Mouse (Mus musculus) frontal cortex, postnatal 14 days (tissue): ENCODE measurements around the gene Intu.

Source experiments
- DNase-seq, 2 experiments: peaks; one replicate each; pipeline ENCODE4 v3.0.0; 2022; ENCODE audit warnings: low spot score in 2 of 2

The Intu gene

DNA sequence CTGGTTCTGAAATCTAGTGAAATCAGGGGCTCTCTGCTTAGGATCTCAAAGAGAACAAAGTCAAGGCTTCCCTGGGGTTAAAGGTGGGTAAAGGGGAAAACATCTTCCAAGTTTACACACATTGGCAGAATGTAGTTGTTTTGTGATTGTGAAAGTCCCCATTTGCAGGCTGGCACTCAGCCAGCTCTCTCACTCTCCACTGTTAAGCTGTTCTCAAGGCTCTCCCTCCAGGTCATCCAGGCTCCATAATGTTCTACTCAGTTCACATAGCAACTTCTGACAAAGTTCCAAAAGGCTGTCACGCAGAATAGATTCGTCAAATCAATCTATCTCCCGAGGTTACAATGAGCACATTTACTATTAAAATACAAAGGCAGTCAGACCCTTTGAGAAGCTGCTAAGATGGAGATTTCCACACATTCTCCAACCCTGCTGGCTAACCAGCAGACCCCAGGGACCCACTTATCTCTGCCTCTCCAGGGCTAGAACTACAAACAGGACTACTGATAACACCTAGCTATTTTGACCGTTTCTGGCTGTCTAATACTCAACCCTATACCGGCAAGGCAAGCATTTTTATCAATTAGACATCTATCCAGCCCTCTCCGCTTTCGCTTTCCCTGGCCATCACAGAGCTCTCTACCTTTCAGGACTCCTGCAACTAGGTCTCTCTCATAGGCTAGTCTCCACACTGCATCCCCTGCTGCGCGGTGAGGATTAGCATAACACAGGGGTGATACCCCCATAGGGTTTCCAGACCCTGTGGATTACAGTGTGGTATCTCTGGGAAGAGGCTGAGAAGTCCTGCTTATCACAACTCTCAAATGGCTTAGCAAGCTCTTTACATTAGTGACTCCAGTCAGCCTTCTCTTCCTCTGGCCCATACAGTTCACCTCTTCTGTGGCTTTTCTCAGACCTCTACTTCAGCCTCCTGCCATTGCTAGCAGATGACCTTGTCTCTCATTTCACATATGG lies 2.8 kb upstream of the Intu start:
- no peak for DNase-seq

DNA sequence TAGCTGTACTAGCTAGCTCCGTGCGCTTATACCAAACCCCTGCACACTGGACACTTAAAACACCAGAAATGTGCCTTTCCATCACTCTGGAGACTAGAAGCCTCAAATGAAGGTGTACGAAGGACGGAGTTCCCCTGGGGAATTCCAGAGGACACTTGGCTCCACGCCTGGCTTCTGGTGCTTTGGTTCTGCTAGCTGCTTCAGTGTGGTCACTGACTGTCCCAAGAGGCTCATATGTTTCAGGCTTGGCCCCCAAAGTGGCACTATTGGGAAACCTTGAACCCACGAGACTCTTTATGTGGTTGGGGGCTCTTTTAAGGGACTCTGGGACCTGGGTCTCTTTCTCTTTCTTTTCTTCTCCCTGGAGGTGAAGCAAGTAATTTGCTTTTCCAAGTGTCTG lies 2.1 kb upstream of the Intu start:
- no peak for DNase-seq

DNA sequence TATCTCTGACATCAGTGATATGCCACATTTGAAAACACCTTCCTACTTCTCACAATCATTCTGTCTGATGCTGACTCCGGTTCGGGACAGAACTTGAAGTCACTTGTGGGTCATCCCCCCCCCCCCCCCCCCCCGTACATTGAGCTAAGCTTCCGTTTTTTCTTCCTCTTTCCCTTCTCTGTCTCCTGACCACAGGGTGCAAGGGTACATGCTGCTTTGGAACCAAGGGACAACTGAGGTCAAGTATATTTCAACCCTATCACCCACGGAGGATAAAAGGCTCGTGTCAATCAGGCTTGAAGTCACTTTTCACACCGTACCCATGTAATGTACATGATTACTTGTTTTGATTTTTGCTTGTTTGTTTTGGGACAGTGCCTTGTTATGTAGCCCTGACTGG lies 241 bp upstream of the Intu start:
- DNase-seq = no peak

DNA sequence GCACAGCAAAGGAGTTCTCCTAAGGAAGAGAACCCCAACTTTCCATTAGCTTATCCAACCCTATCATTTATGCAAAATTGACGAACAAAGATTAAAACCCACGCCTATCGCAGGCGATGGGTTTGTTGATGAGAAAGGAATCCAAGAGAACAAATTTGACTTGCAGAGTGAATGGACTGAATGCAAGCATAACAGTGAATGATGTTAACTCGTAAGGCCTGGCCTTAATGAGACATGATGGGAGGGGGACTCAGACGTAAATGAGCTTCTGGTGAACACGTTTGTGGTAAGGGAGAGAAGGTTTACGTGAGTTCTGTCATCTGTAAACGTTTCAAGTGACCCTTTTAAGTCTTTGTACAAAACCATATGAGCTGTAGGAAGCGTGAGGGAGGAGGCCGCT lies 1.2 kb downstream of the Intu start:
- DNase-seq = no peak

DNA sequence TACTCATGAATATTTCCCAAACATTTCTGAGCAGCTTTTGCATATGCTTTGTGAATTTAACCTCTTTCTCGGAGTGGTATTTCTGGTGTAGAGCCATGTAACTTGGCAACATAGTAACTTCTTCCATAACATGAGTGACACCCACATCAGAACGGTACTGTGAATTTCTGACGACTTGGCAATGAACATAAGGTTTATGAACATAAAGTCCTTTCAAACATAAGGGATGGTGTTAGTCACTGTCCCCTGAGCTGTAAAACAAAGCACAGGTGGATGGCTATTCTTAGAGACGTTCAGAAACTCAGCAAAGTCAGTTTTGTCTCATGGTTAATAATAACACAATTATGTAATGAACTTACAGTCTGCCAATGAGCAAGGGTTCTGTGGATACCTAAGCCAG lies 3.1 kb downstream of the Intu start:
- no peak for DNase-seq

DNA sequence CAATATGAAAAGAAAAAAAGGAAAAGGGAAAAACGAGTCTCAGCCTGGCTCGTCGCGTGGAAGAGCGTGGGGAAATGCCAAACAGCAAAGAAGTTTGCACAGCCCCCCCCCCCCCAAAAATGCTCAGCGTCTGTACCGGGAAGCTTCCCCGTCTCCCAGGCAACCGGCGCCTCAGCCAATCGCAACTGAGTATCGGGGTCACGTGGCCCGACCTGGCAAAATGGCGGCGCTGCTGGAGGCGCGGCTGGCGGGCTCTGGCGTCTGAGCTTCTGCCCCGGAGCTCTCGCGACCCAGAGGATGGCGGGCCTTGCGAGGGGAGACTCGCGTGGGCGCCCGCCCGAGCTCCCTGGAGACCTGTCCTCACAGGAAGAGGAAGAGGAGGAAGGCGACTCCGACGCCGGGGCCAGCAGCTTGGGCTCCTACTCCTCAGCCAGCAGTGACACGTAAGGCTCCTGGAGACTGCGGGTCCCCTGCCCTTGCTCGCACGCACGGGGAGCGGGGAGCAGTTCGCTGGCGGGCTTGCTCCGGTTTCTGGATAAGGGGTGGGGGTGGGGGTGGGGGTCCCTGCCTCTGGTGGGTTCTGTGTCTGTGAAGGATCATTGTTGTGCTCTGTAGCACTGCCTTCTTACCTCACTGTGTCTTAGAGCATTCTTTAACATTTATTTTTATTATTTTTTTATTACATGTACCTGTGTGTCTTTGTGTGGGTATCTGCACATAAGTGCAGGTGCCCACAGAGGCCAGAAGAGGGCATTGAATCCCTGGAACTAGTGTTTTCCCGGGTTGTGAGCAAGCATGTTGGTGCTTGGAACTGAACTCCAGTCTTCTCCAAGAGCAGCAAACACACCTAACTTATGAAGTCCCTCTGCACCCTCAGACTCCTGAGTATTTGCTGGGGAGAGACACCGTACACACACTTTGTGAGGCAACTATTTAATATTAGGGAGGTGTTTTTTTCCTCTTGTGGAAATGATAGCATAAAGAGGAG lies 9.8 kb downstream of the Intu start:
- DNase-seq = peak; percentile 70 to 87

DNA sequence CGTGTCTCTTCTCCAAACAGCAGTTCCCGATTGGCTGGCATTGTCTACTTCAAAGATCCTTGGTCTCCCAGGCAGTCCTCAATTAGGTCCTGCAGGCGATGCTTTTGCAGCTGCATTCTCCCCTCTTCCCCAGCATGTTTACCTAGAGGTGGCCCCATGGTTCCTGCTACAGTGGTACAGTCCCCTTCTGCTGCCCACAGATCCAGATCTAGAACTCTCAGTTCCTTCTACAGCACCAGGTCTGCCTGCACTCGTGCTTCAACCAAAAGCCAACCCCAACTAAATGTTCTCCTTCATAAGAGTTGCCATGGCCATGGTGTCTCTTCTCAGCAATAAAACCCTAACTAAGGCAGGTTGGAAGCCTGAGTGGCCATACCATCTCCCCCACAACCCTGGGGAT lies 15.5 kb downstream of the Intu start:
- DNase-seq = no peak

DNA sequence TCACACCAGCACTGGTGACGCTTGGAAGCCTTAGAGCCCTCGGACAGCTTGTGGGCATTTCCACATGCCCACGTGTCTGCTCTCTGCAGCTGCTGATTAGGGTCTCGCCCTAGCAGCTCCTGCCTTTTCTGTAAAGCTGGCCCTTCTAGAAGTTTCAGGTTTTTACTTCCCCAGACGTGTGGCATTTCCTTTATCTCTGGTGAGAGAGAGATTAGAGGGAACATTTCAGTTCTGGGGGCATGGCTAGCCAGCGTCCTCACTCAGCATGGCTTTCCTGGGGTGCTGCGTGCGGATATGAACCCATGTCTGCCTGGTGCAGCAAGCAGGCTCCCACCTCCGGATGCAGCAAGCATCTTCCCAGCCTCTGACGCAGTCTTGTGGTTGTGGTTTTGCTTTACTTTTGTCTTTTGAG lies 121.9 kb downstream of the Intu start:
- DNase-seq = no peak

DNA sequence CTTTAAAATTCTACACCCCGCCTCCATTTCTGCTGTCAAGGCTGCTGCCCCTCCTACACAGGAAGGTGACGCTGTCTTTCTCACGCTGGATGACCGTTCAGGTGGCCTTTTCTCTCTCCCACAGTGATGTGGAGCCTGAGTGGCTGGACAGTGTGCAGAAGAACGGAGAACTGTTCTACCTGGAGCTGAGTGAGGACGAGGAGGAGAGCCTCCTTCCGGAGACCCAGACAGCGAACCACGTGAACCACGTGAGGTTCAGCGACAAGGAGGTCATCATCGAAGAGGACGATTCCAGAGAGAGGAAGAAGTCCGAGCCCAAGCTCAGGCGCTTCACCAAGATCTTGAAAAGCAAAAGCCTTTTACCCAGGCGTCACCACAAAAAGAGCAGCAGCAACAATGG lies 122.5 kb downstream of the Intu start:
- DNase-seq = no peak

DNA sequence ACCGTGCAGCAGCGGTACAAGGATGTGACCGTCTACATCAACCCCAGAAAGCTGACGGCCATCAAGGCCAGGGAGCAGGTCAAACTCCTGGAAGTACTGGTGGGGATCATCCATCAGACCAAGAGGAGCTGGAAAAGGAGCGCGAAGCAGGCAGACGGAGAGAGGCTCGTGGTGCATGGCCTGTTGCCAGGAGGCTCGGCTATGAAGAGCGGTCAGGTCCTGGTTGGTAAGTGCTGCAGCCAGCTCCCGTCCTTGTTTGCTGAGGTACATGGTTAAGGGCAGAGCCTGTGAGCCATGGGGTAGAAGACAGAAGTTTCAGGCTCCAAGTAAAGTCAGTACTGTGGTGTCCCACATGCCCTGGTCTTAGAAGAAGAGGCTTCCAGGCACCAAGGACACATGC lies 122.9 kb downstream of the Intu start:
- no peak for DNase-seq

DNA sequence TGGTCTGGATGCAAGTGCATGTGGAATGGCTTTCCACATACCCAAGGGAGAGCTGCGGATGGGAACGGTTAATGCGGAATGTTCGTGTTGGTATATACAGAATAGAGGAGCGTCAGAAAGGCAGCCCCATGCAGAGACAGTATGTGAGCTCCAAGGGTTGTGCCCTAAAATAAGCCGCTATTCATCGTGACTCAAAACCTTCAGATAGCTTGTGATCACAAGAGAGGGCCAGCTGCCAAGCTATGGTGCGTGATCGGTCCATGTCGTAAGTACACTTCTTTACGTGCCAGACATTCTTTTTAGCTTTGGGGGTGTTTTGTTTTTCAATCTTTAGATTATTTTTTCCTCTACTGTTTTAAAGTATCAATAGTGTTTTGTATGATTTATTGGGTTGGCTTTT lies 124.5 kb downstream of the Intu start:
- DNase-seq = no peak

DNA sequence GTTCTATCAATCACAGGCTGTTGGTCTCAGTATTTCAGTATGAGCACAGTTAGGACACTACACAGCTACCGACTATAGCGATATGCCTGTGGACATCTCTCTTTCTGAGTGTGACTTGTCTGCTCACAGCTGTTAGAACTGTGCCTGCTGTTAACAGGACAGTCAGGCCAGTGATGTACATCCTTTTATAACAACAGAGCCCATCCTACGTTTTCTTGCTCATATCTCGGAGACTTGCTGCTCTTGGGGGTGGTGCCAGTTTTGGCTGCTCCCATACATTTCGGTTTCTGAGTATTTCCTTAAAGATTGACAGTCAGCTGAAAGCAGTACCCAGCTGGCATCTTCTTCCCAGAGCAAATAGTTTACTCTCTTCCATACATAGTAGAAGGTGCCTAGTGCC lies 125.3 kb downstream of the Intu start:
- DNase-seq = no peak

DNA sequence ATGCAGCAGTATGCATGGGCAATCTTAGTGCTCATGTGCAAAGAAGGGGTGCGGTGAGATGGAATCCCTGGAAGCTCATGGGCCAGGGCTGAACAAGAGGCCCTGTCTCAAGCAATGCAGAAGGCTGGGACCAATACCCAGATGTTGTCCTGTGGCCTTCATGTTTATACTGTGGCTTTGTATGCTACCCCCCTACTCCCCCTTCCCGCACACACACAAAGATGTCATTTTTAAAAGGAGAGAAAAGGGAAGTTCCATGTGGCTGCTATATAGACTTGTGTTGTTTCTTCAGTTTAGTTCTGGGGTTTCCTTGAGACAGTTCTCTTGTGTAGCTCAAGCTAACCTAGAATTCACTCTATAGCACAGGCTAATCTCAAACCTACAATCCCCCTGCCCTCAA lies 129.1 kb downstream of the Intu start:
- DNase-seq = no peak

DNA sequence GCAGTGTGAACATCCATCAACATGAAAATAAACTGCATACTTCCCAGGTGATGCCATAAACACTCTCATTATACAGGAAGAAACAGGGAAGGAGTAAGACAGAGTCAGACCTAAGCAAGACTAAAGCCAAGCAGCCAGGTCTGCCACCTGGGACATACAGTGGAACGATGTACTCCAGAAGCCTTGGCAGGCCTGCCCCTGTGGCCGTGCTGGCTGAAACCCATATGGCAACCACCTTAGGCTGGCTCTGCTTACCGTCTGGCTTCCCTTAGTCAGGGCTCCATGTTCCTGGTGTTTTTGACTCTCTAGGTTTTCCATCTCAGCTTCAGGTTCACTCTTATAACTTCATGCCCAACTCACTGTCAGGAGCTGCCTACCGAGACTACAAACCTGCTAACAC lies 135.0 kb downstream of the Intu start:
- DNase-seq = no peak

DNA sequence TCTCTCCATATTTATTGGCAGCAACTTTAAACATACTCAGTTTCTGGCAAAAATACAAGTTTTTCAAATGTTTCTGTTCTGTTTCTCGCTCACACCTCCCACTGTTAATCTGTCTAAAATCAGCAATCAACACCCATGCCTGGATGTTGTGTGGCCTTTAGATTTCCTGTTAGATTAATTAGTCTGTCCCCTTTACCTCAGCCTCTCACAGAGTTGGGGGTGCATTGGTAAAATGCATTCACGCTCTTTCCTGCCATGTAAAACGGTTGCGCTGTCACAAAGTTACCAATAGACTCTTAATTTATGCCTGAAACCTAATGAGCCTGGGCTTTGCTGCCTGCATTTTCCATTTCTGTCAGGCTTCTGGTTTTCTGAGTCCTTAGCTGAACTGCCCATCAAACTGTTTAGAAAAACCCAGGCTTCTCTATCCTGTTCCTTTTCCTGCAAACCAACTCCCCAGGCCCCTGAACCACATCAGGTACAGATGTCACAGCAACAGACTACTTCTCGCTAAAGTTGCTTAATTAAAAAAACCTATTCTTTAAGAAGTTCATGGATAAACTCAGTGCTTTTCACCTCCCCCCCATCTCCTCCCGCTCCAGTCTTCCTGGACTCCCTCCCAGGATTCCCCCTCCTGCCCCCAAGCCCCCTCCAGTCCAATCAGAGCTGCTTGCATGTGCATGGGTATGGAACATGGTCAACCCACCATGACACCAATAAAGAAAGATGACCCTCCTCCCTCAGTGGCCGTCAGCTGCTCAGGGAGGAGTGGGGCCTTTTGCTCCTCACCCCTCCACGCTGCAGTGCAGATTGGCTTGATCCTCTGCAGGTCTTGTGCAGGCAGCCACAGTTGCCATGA lies 136.0 kb downstream of the Intu start:
- DNase-seq = no peak

DNA sequence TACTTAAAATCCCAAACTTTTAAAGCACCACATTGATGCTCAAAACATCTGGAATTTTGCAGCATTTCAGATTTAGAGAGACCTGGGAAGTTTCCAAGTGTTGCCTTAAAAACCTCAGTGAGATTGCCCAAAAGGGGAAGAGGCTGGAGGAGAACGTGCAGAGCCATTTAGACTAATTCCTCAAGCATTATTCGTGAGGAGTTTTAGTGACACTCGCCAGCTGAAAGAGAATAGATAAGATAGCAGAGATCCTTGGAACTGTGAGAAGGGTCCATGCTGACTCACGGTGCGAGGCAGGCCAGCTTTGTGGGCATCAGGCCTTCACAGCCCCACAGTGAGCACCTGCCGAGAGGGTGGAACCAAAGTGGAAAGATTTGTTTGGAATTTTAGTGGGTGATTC lies 137.8 kb downstream of the Intu start:
- no peak for DNase-seq

DNA sequence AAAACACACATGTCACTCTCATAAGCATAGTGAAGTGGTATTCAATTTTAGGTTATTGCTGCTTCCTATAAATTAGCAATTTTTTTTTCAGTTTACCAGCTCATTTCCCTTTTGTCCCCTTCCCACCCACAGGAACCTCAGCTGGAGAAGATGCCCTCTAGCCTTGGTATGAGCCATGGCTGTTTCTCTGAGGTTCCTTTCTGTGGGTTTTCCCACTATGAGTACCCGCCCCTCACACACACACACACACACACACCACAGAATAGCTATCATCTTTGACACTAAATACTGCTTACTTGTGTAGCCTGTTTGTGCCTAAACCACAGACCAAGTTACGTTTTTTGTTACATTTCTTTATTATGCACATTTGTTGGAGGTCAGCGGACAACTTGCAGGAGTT lies 138.3 kb downstream of the Intu start:
- no peak for DNase-seq

DNA sequence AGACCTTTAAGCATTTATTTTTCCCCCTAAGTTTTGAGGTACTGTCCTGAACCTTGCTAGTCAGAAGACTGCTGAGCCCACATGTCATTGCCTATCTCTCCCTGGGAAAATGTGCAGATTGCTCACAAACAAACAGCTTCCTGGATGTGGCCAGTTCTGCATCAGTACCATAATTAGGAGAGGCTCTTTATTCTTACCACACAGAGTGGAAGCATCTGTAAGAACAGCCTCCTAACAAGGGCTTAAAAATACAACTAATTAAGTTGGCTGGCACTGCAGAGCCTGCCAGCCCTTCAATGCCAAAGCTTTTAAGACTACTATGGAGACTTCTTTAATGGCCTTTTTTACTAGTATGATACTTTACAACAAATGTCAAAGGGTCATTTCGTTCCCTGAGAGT lies 142.4 kb downstream of the Intu start:
- DNase-seq = no peak

DNA sequence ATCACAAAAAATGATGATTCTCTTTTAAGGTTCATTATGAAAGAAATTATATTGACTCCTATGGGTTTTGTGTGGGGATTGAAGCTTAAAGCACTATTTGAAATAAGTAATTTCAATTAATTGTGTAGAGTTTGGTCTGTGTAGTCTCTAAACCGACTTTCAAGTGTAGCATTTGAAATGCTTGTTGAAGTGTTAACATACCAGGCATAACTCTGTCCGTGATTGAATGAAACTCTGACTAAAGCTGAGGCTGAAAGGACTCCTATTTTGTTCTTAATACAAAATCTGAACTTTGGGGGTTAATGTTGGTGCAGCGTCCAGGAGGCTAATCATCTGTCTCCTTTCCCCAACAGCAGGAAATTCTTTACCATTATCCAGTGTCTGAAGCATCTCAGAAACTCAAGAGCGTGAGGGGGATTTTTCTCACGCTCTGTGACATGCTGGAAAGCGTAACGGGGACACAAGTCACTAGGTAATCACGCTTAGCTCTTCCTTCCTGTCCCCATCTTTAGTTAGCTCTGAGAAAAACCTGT lies 143.9 kb downstream of the Intu start:
- DNase-seq = no peak

DNA sequence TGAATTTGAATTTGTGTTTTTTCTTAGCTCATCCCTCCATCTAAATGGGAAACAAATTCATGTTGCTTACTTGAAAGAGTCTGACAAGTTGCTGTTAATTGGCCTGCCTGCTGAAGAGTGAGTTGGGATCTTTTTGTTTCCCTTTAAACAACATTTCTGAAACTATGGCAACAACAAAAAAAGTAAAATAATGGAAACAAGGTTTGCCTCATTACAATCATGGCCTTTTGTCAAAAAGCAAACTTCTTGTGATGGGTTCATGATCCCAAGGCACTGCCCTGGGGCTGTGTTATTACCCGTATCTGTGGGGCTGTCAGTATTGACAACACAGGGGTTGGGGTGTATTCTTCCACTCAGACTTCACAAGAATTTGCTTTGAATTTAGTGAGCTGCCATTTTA lies 147.8 kb downstream of the Intu start:
- no peak for DNase-seq

DNA sequence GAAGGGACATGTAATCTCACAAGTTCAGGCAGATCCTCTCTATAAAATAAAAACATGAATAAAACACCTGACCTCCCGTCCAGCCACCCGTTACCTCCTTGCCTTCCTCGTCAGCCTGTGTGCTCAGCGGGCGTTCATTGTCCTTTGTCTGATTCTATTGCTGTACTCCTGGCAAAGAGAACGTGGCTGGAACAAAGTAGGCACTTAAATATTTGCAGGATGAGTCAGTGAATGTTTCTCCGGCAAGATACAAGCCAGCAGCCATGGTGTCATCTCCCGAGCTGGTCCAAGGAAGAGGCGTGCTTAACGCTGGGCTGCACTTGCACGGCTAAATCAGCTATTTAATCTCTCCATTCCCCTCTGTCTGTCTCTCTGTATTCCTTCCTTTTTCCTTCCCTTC lies 151.3 kb downstream of the Intu start:
- DNase-seq = no peak
